Mouse (Mus musculus) CD4-positive, CD25-positive, alpha-beta regulatory T cell, adult 4 months (primary cell): Measurements from ENCODE around the gene Rhox11. TPM values are rescaled to one million over a fixed set of nuclear protein-coding genes. Genes with fewer than 3 reads are reported as not detected.
"Not testable (repeated sequence)": the region's sequence is repeated elsewhere in the genome, so short reads cannot be mapped to it uniquely, and the experiment has no call there.

ENCODE experiments used
- ATAC-seq: one replicate; pipeline ENCODE4 v1.8.0; 2017
- polyA plus RNA-seq, 2 experiments: library from polyadenylated mRNA; unstranded; fragments of 100-300 nt; shearing (Covaris generic); gene quantifications; one replicate each; pipeline ENCODE4 v1.2.1; 2017

Gene Rhox11
- not detected for polyA plus RNA-seq

DNA sequence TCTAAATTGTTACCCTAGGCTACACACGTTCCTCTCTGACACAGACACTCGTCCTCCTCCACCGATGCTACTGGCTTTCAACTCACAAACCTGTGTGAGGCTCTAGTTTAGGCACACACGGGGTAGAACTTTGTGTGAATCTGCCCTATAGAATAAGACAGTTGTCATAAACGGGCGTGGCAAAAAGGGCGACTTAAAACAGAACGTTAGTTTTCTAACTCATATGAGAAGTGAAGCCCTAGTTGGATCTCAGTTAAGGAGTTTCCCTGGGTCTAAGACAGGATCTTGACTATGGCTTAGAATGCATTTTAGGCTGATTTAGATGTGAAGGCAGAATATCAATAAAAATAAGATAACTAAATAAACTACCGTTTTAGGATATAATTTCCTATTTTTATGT, at the start of gene Rhox11:
TSS of gene Rhox11 (minus strand) at position 101 of the 400 bp plus-strand sequence.
- no peak for ATAC-seq

DNA sequence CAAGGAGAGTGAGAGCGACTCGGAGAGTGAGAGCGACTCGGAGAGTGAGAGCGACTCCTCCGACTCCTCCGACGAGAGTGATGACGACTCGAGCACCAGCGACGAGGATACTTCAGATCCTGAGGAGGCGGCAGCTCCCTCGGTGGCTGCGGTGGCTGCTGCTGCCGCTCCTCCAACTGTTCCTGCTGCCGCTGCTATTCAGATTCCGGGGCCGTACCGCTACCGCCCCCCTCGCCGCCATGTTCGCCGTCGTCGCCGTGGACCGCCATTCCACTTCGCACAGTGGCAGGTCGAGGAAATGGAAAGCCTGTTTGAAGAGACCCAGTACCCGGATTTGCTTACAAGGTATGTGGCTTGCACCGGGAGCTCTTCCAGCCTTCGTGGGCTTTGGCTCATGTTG, 36.5 kb upstream of the Rhox11 start:
- ATAC-seq = no peak

DNA sequence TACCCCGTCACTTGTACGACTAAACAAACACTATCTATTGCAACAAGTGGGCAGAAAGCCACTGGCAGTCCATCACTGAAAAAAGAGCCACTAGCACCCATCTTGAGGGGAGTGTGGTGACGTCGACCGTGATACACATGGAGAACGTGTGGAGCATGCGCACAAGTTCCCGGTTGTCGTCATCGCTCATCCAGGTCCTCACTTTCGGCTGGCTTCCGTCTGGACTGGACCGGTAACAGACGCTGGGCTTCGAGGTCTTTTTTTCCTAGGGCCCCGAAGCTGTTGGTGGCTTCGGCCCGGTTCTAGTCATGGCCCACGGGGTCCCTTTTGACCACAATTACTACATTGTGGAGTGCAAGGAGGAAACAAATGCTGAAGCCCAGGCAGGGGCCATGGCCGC, 36.0 kb upstream of the Rhox11 start, which contains the start of gene Rhox13:
TSS of gene Rhox13 (plus strand) at position 238 of the 400 bp plus-strand sequence.
- no peak for ATAC-seq

DNA sequence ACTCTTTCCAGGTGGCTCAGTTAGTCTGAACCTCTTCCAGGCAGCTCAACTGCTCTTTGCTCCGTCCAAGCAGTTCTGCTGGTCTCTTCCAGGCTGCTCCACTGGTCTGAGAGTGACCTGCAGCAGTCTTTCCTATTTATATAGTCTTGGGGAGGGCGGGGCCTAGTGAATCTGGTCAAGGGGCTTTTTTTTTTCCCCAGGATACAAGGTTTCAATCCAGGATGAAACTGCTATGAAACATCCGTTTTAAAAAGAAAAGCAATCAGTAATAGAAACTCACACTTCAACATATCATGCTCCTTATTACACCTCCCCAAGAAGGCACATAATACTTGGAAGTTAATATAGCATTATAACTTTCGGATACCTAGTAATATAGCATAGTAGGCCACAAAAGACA, 25.9 kb upstream of the Rhox11 start, which contains the start of gene Rhox12:
TSS of gene Rhox12 (minus strand) at position 101 of the 400 bp plus-strand sequence.
- no peak for ATAC-seq

DNA sequence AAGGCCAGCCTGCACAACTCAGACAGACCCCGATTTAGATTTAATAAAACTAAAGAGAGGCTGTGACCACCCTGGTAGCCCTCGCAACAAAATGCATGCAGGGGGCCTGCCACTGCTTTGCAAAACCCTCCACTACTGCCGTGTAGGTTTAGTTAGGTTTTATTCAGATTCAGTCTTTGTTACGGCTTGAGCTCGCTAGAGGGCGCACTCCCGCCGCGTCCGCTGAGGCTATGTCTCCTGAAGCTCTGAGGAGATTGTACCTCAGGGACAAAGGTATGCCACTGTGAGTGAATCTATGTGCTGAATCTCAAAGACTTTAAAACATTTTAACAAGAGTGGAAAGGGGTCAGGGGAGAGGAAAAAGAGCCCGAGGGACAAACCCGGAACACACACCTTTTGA, 715 bp downstream of the Rhox11 start:
- no peak for ATAC-seq

DNA sequence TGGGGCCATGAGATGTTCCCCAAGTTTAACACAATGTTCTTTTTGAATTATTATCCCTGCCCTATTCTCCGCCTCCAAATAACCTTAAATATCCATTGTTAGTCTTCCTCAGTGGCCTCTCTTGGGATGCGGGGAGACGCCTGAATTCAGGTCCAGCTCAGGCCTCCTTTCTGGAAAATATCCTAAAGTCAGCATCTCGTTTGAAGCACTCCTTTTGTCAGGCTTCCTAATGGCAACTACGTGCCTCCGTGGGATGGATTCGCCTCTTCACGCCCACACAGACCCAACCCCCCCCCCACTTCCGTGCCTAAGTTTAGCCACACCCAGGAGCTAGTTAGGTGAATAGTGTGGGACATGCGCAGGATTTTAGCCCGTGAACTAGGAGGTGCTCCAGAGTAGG, 18.8 kb downstream of the Rhox11 start, which contains the start of gene Rhox10:
TSS of gene Rhox10 (plus strand) at position 301 of the 400 bp plus-strand sequence.
- no peak for ATAC-seq

DNA sequence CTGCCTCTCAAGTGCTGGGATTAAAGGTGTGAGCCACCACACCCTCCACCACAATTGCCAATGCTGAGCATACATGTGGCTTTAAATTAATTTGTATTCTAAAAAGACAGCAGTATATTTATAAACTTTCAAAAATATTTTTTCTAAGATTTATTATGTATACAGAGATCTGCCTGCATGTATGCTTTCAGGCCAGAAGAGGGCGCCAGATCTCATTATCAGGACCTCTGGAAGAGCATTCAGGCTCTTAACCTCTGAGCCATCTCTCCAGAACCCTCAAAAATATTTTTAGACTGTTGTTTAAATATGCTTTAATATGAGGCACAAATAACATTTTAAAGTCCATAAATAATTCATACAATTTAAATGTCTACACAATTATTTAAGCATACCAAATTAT, 23.4 kb downstream of the Rhox11 start:
- no peak for ATAC-seq

DNA sequence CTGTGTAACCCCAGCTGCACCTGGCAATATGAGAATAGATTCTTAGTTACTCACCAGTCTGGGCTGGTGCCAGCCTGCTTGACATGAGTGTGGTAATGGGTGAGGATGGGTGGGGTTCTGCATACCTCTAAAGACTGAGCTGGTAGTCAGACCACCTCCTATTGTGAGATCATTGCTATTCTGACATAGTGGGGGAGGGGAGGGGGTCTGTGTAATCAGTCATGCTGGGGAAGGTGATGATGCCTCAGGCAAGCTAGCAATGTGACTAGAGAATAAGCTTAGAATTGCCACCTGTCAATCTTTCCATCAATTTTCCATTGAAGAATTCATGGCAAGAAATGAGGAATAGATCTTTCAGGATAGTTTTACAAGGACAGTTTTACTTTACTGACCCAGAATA, 41.9 kb downstream of the Rhox11 start, which contains the start of gene Btg1-ps2:
TSS of gene Btg1-ps2 (minus strand) at position 101 of the 400 bp plus-strand sequence.
- not testable (repeated sequence) for ATAC-seq

DNA sequence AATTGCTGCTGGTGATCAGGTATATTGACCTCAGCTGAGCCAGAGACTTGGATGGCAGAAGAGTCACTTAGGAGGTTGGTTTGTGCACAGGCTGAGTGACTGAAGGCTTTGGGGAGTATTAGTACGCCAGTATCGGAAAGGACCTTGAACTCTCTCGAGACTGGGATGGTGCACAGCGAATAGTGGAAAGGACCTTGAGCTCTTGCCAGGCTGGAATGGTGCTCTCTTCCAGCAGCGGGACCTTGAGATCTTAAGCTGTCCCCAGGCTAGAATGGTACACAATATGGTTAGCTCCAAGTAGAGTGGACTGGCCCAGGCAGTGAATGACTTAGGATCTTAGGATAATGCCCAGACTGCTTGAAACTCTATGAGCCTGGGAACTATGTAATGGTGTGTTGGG, 45.3 kb downstream of the Rhox11 start:
- no peak for ATAC-seq

DNA sequence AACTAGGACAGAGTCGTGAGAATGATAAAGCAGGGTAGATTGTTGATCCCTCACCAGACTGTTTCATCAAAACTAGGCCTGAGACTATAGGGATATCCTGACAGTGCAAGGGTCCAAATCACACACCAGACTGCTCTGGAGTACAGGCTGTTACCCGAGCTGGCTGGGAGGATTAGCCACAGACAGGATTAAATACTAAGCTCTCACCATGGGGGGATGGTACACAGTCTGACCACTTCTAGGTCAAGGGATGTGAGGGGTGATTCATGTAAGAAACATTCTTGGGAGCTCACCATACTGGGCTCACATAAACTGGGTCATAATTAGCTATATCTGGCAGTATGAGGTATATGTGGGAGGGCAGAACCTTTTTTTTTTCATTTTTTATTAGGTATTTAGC, 51.1 kb downstream of the Rhox11 start:
- ATAC-seq = no peak

Other genes starting within 250 kb of the Rhox11 start
- gene Rhox8, start 206.2 kb downstream of the Rhox11 start, polyA plus RNA-seq = under 1 TPM in 1 of 2 experiments, not detected in 1; 0.36 TPM
- gene Rhox7b, start 187.9 kb downstream of the Rhox11 start, polyA plus RNA-seq = not detected
- gene Rhox9, start 183.4 kb downstream of the Rhox11 start, polyA plus RNA-seq = not detected
- not detected for gene Btg1-ps1, start 66.3 kb downstream of the Rhox11 start, polyA plus RNA-seq
- not detected for gene Btg1-ps2, start 42.0 kb downstream of the Rhox11 start, polyA plus RNA-seq
- gene Rhox10, start 18.7 kb downstream of the Rhox11 start, polyA plus RNA-seq = not detected
- gene Rhox12, start 25.8 kb upstream of the Rhox11 start, polyA plus RNA-seq = not detected
- not detected for gene Rhox13, start 36.1 kb upstream of the Rhox11 start, polyA plus RNA-seq
- 1 to 10 TPM; 1.0 to 1.1 TPM for gene Zbtb33, start 104.7 kb upstream of the Rhox11 start, polyA plus RNA-seq
- 1 to 10 TPM; 4.3 to 5.8 TPM for gene Tmem255a, start 167.3 kb upstream of the Rhox11 start, polyA plus RNA-seq
- not detected for gene Atp1b4, start 231.0 kb upstream of the Rhox11 start, polyA plus RNA-seq